Mouse (Mus musculus): Measurements from ENCODE around the gene BC035044. TPM values are rescaled to one million over a fixed set of nuclear protein-coding genes. Genes with fewer than 3 reads are reported as not detected.

Gene BC035044
- polyA plus RNA-seq, 1 experiment = 2.6 TPM

Other genes starting within 250 kb of the BC035044 start
- 252 and 368 TPM in 2 replicates for gene Clec2h, start 228.7 kb downstream of the BC035044 start, polyA plus RNA-seq (2012; rRNA removed)
- gene Klrb1, start 168.1 kb downstream of the BC035044 start, polyA plus RNA-seq (2012; rRNA removed) = 0.26 and 0.27 TPM in 2 replicates
- gene Klrb1c, start 101.9 kb downstream of the BC035044 start, polyA plus RNA-seq (2012; rRNA removed) = 0.21 and 0.31 TPM in 2 replicates
- 1.6 TPM in 1 of 2 replicates, not detected in the other for gene Gm44511, start 64.8 kb downstream of the BC035044 start, polyA plus RNA-seq (2012; rRNA removed)
- gene Klrb1b, start 64.8 kb downstream of the BC035044 start, polyA plus RNA-seq (2012; rRNA removed) = 0.79 and 0.93 TPM in 2 replicates
- 0.25 and 0.59 TPM in 2 replicates for gene Clec2i, start 3.5 kb downstream of the BC035044 start, polyA plus RNA-seq (2012; rRNA removed)
- 0.21 TPM in 1 of 2 replicates, not detected in the other for gene Clec2g, start 43.3 kb upstream of the BC035044 start, polyA plus RNA-seq (2012; rRNA removed)
- 0.19 and 1.2 TPM in 2 replicates for gene Klrb1f, start 154.8 kb upstream of the BC035044 start, polyA plus RNA-seq (2012; rRNA removed)
- gene Clec2e, start 209.8 kb upstream of the BC035044 start, polyA plus RNA-seq (2012; rRNA removed) = 22.5 and 35.0 TPM in 2 replicates

Data from large intestine, adult 2 months (tissue).